Mouse (Mus musculus) thymus, postnatal 36 days (tissue): ENCODE results near the gene Selenos.

Source experiments
- DNase-seq, 2 experiments: peaks; one replicate each; pipeline ENCODE4 v3.0.0; 2022; ENCODE audit warnings: mixed read lengths in 2 of 2

Selenos gene

DNA sequence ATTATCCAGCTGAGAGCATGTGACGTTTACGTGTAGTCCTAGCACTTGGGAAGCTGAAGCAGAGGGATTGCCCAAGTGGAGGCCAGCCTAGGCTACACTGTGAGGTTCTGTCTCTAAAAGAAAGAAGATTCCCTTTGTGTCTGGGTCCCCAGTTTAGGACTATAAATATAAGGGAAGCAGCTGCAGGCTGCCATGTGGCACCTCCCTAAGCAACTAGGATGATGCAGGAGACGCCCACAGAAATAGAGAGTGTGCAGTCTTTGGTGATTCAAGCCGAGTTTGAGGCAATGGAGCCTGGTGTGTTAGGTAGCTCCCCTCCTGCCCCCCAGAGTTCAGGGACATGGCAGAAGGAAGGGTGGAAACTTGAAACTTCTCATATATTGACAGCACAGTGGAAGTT lies 8.2 kb downstream of the Selenos start:
- DNase-seq = no peak

- no peak for DNase-seq
These were observed 8.6 kb downstream of the Selenos start for GRCm38 (mm10) chr7:66088077-66088476.

DNA sequence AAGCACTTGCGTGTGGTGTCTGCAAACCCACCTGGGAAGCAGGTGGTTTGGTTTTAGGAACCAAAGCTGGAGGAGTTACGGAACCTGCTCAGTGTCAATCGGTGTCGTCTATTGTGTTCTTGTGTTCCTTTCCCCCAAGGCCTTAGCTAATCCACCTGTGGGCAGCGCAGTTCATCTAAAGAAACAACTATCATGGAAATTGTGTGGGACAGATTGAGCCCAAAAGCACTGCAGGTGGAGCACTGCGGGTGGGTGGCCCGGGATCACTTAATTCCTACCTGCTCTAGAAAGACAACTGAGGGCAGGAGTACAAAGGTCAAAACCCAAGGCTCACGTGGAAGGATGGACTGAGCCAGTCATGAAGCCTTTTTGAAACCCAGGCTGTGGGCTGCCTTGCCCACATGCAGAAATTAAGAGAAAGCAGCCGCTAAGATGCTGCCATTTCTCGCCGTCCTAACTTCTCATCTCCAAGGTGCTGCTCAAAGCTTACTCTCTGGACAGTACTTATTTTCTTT lies 11.3 kb downstream of the Selenos start:
- no peak for DNase-seq

GRCm38 (mm10) chr7:66091553-66091952 lies 12.1 kb downstream of the Selenos start:
- DNase-seq = no peak

DNA sequence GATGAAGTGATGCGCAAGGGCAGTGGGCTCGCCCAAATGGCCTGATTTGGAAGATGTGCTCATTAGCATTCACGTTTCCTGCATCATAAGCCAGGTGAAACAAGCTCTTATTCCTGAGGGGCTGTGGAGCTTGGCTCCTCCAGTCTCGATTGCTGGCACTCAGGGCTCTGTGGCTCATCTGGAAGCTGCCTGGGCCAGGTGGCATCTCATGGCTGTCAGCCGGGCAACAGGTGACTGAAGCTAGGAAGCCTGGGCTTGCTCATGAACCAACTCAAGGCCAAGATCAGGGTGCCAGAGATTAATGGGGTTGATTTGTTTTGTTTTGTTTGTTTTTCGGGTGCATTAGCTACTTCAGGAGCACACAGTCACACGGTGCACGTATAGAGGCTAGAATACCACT lies 13.2 kb downstream of the Selenos start:
- no peak for DNase-seq

DNA sequence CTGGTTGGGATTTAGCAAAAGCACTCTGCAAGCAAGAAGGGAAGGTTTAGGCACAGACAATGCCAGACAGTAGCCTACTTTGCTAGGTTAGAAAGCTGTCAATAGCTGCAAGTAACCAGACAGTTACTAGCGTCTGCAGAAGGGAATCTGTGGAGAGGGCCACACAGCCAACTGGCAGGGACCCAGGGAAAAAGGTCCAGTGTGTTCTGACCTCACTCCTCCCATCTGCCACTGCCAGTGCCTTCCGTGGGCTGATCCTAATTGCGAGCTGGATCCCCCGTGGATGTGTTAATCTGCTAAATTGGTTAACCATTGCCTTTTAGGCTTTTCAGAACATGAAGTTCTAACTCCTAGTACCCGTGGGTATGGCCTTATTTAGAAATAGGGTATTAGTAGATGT lies 14.7 kb downstream of the Selenos start:
- DNase-seq = no peak

- no peak for DNase-seq
These were observed 19.4 kb downstream of the Selenos start for GRCm38 (mm10) chr7:66098803-66099202.

- DNase-seq = no peak
These were observed 22.4 kb downstream of the Selenos start for GRCm38 (mm10) chr7:66101866-66102265.

DNA sequence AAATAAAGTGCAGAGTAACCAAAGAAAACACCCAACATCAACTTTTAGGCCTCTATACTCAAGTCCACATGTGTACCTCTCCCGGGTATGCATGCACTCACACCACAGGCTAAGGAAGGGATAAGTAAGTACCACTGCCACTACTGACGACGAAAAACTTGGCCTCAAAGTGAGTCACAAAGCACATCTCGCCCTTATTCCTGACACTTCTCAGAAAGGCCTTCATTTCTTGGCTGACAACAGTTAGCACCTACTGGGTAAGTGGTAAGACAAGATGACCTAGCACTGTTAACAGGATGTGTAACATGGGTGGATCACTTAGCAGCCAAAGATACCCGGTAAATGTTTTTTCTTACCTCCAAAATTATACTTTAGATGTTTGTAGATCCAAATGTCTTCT lies 25.1 kb downstream of the Selenos start:
- DNase-seq = no peak

DNA sequence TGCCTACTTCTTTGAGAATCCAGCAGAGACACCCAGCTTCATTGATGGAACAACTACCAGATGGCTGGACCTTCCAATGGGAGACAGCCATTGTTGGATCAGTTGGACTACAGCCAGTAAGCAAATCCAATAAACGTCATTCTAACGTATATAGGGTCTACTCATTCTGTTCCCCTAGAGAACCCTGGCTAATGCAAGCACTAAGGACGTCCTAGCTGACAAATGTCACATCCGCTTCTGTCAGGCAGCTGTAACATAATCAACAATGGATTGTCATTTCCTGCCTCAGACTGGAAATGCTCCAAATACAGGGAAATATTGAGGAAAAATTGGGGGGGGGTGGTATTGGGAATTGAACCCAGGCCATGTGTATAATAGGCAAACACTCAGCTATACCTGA lies 26.3 kb downstream of the Selenos start:
- DNase-seq = no peak

GRCm38 (mm10) chr7:66106581-66107056 lies 27.2 kb downstream of the Selenos start:
- DNase-seq = no peak

- DNase-seq = no peak
These were observed 27.8 kb downstream of the Selenos start for GRCm38 (mm10) chr7:66107206-66107605.

DNA sequence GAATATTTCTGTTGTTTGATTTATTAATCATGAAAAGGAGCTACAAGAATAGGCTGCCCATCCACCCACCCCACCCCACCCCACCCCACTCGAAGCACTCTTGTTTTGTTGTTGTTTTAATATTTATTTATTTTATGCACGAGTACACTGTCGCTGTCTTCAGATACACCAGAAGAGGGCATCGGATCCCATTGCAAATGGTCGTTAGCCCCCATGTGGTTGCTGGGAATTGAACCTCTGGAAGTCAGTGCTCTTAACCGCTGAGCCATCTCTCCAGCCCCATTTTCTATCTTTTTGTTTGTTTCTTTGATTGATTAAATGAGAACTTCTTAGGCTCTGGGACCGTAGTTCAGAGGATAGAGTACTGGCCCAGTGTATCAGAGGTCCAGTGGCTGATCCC lies 28.5 kb downstream of the Selenos start:
- DNase-seq = peak in 1 of 2 experiments; percentile 15

DNA sequence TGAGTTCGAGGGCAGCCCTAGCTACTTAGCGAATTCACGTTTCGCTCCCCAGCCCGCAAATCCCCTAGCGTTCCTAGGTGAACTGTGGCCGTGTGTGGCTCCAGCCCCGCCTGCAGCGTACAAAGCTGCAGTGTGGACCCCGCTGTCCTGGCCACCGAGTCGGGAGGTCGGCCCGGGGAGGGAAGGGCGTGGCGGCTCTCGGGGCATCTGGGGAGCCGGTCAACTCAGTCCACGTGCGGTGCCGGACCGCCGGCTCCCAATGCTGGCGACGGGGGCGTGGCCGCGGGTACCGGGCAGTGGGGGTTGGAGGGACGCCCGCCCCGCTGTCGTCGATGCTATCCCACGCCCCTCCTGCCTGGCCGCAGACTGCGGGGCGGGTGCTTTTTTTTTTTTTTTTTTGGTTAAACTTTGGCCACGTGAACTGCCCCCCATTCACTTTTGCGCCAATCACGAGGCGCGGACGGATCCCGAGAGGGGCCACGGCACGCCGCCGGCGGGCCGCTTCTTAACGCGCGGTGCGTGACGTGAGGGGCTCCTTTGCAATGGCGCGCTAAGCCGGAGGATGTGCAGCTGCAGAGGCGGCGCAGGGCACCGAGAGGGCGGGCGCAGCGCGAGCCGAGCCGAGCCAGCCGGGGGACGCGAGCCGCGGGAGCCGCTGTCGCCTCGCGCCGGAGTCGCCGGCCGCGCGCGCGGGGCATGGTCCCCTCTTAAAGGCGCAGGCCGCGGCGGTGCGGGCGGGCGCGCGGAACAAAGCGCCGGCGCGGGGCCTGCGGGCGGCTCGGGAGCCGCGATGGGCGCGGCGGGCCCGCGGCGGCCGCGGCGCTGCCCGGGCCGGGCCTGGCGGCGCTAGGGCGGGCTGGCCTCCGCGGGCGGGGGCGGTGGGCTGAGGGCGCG lies 29.8 kb downstream of the Selenos start, which contains the start of gene Chsy1:
Gene Chsy1, plus strand, starts transcription at position 555 of the 894 bp plus-strand sequence.
- DNase-seq = peak; percentile 88 to 92

GRCm38 (mm10) chr7:66109855-66110635 lies 30.6 kb downstream of the Selenos start:
- DNase-seq = peak; percentile 59 to 69

DNA sequence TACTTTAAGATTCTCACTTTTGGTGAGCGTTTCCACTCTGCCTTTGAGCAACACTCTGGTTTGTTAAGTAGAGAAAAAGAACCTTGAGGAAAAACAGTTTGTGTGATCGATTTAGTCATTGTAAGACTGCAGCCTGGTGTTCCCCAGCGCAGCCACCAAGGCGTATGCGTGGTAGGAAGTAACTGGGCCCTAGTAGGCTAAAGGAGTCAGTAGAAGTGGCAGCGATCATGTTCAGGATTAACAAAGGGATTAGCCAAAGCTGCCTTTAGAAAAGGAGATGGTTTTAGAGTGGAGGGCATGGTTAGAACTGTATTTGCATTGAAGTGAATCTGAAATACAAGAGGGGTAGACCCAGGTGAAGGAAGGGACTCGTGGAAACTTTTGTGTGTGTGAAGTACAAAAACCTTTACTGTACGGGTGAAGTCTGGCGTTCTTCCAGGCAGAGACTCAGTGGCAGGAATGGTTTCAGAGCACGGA lies 31.2 kb downstream of the Selenos start:
- DNase-seq = no peak

GRCm38 (mm10) chr7:66111211-66111610 lies 31.8 kb downstream of the Selenos start:
- DNase-seq = no peak

- no peak for DNase-seq
These were observed 34.1 kb downstream of the Selenos start for GRCm38 (mm10) chr7:66113561-66113960.

DNA sequence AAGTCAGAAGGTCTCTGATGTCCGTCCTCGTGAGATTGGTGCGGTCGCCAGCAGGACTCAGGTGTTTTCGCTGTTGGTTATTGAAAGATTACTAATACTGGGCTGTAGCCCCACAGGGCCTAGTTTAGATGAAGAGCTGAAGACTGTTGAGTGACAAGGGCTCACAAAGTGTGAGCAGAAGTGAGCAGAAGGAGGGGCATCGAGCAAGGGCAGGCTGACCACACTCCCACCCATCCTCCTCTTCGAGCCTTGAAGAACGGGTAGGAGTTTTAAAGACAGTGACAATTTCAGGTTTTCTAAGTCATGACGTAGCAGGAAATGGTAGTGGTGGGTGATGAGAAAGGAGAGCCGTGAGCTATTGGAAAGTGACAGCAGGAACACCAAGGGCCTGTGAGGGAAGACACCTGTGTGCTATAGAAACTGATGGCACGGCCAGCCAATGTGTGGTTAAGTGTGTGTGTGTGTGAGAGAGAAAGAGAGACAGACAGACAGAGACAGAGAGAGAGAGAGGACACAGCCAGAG lies 36.4 kb downstream of the Selenos start:
- peak in 1 of 2 experiments; percentile 19 for DNase-seq

DNA sequence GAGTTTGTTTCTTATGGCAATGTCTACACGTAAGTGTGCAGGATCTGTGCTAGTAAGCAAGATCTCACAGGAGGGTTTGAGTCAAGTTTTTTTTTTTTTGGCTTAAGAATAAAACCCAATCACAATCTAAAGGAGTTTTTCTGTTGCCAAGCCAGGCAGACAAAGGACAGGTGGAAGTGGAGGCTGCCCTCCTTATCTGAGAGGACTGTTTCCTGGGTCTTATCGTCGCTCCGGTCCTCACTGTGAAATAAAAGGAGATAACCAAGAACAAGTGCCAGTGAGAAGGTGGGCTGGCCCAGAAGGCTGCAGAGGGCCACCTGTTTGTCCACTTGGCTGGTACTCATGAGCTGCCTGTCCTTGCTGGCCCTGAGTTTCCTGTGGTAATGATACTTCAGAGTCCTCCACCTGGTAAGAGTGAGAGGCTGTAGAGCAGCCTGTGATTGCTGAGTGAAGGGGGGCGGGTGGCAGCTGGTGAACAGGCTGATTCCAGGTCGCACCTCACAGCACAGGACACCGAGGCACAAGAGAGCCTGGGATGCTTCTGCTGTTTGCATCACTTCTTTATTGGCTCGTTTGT lies 37.5 kb downstream of the Selenos start:
- DNase-seq = peak in 1 of 2 experiments; percentile 12

- DNase-seq = no peak
These were observed 38.6 kb downstream of the Selenos start for GRCm38 (mm10) chr7:66118046-66118445.

- no peak for DNase-seq
These were observed 39.3 kb downstream of the Selenos start for GRCm38 (mm10) chr7:66118796-66119195.

DNA sequence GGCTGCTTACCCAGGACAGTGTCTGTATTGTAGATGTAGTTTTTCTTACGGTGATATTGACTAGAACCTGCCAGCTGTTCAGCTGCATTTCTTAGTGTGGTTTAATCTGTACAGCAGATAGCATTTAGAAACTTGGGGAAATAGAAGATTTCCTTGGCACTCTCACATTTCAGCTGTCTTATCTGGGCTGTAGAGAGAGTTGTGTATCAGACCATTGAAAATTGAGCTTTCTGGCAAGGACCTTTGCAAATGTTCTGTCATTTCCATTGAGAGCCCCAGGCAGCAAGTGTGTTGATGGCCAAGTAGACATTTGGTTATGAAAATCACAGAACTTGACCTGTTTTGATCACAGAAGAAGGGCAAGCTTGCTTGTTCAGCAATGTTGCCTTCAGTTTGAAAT lies 40.7 kb downstream of the Selenos start:
- DNase-seq = no peak
